Mouse (Mus musculus) retina, postnatal 7 days (tissue): ENCODE data around the gene Mcoln1.

Experiments used
- DNase-seq: peaks from one replicate; pipeline ENCODE4 v3.0.0-alpha.2; 2012; ENCODE audit warnings: low read depth, low spot score

Mcoln1 gene

DNA sequence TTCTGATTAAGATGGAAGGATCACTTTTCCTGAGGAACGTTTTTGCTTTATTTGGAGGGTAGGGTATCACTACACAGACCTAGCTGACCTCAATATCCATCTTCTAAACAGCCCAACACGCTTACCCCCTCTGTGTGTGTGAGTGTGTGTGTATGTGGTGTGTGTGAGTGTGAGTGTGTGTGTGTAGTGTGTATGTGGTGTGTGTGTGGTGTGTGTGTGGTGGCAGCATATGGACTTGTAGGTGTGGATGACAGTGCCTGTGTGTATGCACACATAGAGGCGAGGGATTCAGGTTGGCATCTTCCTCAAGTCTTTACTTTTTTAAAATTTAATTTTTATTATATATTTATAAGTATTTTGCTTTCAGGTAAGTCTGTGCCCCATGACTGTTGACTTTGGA, 1.7 kb upstream of the Mcoln1 start:
- DNase-seq, result no peak

DNA sequence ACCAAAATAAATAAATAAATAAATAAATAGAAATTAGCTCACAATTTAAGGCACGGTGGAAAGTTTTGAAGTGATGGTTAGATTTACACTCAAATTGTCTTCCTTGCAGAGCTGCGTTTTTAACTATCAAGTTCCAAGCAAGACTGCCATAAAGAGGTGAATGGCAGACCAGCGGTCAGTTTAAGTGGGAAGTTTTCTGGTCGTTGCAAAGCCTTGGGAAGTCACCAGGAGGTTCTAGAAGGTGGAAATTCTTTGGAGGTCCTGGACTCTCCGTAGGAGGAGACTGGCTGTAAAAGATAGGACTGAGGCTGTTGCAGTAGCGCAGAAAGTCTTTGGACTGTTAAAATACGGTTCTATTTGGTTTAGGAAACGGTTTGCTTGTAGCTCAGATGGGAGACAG, 506 bp upstream of the Mcoln1 start:
- DNase-seq, result no peak

DNA sequence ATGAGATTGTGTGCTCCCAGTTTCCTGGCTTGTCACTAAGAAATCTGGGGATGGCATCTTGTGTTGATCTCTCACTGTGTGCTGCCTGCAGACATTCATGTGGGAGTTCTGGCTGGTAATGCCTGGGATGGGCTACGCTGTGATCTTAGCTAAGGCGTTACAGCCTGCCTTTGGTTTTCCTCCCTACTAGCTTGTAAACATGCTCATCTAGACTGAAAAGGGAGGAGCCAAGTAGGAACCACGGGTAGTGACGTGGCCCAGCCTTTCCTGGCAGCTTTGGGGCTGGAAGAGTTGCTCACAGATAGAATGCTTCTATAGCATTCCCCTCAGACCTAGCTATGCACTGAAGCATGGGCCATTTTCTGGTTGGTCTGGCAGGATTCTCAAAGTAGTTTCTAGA, 2.0 kb downstream of the Mcoln1 start:
- no peak for DNase-seq

DNA sequence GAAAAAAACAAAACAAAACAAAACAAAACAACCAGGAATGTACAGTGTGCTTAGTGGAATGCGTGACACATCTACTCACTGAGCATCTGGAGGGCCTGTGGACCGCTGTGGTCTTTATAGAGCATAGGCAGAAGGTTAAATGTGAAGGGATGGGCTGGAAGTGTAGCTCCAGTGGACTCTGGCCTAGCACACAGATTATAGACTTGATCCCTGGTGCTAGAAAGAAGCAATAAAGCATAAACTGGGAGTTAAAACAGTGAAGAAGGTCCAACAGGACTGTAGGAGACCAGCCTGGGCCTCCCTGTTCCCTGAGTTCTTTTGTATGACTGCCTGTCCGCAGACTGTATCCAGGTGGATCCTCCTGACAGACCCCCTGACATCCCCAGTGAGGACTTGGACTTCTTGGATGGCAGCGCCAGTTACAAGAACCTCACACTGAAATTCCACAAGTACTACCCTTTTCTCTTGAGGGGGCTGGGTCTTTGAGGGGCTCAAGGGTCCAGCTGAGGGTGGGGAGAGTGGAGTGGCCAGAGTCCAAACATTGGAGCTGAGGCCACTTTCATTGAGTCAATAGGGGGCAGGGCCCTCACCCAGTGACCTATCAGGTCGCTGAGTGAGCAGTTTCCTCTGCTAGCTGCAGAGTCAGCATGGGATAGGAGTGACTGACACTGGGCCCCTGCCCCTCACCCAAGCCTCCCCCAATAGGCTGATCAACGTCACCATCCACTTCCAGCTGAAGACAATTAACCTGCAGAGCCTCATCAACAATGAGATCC, 7.9 kb downstream of the Mcoln1 start:
- DNase-seq, result no peak

DNA sequence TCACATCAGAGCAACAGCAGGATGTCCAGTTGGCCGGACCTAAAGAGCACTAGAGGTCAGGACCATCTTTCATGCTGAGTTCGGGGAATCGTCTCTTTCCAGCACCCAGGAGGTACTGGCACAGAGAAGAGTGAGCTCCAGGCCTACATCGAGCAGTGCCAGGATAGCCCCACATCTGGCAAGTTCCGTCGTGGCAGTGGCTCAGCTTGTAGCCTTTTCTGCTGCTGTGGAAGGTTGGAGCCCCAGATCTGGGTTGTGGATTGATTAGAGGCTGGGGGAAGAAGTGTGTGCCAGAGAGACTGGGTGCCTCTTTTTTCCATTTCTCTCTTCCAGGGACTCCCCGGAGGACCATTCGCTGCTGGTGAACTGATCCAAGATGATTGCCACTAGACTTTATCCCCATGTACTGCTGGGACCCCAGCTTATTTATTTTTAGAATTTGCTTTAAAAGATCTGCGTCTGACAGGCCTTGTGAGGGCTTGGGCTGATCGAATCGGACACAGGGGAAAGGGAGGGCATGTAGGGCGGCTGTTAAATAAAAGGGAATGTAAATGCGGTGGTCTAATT, 14.5 kb downstream of the Mcoln1 start:
- DNase-seq, result no peak

DNA sequence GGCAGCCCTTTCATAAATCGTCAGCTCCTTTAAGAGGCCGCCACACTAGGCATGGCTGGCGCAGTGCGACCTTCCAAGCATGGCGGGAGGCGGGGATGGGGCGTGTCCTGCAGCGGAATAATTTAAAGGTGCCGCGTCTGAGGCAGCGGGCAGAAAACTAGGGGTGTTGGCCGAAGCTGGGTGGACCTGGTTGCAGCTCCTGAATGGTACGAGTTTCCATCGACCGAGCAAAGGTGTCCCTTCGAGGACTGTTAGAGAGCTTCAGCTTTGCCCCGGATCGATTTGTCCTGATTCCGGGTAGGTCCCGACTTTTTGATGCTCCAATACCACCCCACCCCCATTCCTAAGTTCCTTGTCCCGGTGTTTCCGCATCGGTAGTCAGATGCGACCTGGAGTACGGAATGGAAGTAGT, 15.0 kb downstream of the Mcoln1 start, which contains the start of gene Pnpla6:
Pnpla6 (plus strand) TSS at position 125 of the 412 bp plus-strand sequence.
- peak; percentile 58 for DNase-seq

DNA sequence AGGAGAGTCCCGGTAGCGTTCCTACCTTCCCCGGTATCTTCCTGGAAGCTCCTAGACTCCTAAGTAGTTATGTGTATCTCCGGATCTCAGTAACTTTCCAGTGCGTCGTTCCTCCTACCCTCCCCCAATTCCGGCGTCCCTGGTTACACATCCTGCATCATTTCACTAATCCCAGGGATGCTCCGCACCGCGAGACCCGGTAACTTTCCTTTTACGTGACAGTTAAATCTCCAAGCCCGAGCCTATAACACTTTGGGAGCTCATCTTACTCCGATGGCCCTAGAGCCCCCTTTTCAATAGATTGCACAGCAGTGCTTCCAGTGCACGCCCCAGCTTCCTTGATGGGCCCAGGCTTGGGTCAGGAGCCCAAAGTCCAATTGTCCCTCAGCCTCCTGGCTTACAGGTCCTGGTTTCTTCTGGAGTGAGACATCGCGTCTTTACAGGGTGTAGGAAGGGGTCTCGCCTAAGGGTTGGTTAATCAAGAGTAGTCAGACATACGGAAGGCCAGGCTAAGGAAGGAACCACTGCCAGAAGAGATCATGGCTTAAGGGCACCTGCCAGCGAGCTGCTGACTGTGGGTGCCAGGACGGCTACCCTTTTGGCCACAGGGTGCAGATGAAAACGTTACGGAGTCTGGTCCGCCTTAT, 15.6 kb downstream of the Mcoln1 start:
- no peak for DNase-seq

DNA sequence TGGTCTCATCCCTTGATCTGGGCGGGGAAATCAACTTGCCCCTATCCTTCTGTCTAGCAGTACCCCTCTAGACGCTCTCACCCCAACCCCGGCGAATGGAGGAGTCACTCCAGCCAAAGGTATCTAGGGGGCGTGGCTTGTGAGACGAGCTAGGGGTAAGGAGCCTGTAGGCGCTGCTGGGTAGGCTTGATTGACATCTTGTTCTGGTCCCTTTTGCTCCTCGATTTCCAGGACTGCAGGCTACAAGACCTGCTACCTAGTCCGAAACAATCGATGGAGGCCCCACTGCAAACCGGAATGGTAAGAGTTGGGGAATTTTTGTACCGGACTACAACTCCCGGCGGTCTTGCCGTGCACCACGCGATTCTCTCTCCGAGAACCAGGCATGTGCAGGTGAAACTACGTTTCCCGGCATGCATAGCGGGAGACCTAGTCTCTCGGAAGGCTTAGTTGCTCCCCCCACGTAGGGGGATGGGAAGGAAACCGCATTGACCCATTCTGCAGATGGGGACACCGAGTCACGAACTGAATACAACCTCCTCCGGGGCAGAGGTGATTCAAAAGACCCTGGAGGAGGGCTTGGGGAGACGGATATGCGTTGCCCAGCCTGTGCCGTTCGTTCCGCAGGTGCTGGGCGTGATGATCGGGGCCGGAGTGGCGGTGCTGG, 16.3 kb downstream of the Mcoln1 start:
- DNase-seq, result peak; percentile 85

DNA sequence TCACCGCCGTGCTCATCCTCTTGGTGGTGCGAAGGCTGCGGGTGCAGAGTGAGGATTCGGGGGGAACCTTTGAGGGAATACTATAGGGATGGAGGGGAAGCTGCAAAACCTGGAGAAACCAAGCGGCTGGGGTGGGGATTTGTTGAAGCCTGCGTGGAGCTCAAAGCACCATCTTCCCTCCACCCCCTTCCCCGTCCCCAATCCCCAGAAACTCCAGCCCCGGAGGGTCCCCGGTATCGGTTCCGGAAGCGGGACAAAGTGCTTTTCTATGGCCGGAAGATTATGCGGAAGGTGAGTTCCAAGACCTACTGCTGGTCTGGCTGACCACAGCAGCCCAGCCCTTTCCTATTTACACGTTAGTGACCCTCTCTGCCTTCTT, 16.8 kb downstream of the Mcoln1 start:
- no peak for DNase-seq

DNA sequence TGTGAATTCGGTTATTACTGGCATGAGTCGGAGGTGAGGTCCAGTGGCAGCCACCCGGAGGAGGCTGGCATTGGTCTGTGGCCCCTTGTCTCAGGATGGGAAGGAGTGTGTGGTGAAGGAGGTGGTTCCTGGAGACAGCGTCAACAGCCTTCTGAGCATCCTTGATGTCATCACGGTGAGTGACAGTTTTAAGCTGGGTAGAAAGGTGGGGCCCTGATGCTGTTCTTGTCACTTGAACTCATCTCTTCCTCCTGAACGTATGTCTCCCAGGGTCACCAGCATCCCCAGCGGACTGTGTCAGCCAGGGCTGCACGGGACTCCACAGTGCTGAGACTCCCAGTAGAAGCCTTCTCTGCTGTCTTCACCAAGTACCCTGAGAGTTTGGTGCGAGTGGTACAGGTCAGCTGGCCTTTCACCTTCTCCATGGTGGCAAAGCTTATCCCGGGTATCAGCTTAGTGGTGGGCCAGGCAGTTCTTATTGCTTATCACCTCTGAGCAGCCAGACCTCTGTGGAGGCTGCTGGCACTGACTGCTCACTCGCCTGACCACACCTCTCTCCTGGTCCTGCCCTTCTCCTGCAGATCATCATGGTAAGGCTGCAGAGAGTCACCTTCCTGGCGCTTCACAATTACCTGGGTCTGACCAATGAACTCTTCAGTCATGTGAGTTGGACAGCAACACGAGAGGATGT, 21.9 kb downstream of the Mcoln1 start:
- DNase-seq, result no peak

DNA sequence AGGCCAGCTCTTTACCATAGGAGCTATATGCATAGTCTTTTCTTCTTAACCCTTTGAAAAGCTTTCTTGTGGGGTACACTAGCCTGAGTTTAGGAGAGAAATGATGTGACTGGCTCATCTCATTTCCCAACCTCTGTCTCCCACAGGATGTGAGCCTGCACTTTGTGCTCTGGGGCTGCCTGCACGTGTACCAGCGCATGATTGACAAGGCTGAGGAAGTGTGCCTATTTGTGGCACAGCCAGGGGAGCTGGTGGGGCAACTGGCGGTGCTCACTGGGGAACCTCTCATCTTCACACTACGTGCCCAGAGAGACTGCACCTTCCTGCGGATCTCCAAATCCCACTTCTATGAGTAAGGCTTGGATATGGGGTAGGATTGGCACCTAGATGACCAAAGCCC, 30.6 kb downstream of the Mcoln1 start:
- DNase-seq, result no peak

DNA sequence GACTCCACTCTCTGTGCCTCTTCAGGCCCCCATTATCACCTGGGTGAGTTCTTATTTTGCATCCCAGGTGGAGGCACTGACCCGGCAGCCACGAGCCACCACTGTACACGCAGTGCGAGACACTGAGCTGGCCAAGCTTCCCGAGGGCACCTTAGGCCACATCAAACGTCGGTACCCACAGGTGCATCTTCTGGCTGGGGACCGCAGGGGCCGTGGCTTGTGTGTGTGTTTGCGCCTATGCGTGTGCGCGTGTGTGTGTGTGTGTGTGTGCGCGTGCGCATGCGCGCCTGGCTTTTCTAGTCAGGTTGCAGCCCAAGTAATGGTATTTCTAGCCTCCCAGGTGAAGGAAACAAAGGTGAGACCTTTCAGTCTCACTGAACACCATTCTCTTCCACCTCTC, 31.7 kb downstream of the Mcoln1 start:
- DNase-seq, result no peak

DNA sequence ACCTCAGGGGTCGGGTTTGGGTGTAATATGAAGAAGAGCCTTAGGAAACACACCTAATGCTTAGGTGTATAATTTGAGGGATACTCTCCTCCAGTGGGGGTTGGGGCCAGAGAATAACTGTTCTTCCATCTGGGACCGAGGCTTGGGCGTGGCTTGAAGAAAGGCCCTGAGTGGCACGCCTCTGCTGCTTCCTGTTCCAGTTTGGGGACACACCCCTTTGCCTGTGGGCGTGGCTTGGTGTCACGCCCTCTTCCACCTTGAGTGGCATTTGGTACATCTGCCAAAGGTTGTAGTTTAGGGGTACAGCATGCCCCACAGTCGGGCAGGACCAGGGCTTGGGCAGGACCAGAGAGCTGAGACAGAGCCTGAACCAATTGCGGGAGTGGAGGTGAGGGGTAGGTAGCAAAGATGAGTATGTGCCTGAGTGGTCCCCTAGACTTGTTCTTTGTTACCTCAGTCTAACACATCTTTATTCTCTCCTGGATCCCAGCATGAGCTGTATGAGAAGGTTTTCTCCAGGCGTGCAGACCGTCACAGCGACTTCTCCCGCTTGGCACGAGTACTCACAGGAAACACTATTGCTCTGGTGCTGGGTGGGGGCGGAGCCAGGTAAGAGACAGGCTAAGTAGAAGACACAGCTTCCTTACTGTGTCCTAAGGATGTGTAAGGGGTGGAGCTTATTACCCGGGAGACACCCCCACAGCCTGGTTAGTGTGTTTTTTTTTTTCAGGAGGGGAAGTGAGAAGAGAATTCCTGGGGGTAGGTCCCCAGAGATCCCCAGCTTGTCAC, 36.0 kb downstream of the Mcoln1 start:
- no peak for DNase-seq

DNA sequence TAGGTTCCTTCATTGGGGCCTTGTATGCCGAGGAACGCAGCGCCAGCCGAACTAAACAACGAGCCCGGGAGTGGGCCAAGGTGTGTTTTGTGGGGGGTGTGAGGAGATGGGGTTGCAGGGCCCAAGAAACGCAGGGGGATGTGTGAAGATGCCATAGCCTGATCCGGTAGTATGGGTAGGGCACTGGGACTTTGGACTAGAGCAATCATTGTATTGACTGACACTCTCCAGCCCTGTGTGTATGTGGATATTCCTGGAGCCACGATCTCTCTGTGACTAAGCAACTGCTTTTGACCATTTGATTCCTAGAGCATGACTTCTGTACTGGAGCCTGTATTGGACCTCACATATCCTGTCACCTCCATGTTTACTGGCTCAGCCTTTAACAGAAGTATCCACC, 36.7 kb downstream of the Mcoln1 start:
- no peak for DNase-seq

DNA sequence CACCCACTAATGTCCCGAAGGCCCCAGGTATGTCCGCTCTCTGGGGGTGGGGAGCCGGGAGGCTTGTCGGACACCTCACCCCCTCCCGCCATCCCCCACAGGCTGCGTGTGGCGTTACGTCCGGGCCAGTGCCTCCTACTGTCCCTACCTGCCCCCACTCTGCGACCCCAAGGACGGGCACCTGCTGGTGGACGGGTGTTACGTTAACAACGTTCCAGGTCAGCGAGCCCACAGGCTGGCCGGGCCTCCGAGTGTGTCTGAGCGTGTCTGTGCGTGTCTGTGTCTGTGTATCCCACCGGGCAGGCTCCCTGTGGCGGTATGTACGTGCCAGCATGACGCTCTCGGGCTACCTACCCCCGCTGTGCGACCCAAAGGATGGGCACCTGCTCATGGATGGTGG, 37.4 kb downstream of the Mcoln1 start:
- no peak for DNase-seq

DNA sequence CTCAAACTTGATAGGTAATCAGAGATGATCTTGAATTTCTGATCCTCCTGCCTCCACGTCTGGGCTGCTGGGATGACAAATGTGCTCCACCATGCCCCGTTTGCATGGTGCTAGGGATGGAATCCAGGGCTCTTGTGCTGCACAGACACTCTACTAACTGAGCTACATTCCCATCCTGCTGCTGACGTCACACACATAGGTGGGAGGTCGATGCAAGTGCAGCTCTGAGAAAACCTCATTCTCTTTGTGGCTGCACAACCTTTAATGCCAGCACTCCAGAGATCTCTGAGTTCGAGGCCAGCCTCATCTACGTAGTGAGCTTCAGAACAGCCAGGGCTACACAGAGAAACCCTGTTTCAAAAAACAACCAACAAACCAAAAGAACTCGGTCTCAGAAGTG, 38.9 kb downstream of the Mcoln1 start:
- no peak for DNase-seq

DNA sequence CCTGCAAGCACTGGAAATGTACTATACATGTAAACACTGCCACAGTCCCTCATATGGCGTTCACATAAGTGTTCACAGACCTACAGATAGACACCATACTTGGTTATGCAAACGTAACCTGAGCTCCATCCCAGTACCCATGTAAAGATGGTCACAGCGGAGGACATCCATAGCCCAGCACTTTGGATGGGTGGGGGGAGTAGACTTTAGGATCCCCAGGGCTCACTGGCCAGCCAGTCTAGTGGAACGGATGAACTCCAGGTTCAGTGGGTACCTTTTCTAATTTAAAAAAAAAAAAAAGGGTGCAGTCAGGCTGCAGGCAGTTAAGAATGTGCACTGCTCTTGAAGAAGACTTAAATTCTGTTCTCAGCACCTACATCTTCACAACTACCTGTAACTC, 39.8 kb downstream of the Mcoln1 start:
- DNase-seq, result no peak

DNA sequence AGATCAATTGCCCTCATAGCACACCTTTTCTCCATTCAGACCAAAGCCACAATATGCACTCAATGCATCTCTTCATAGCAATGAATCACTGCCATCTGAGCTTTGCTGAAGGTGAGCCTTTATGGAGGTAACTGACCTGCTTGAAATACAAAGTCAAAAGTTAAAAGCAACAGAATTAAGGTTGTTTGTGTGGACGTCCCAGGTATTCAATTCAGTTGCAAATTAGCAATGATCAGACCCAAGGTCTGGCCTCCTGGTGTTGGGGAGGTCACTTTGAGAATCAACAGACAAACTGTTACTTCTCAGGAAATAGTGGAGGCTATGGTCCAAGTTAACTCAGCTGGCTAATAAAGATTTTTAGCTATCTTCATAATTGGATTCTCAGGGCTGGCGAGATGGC, 46.3 kb downstream of the Mcoln1 start:
- DNase-seq, result no peak

DNA sequence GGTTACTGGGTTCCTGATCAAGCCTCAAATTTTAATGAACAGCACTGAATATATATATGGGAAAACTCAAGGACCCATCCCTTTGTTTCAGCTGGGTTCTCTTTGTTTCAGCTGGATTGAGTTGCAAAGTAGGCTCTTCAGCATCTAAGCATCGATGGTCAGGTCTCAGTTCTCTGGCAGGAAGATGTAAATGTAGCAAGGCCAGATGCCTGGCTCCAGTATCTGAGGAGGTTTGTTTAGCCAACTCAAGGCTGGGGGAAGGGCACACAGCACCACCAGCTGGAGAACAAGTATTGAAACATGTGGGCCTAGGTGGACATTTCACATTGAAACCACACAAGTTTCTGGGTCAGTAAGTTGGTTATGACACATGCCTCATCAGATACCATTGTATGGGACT, 52.0 kb downstream of the Mcoln1 start:
- no peak for DNase-seq

DNA sequence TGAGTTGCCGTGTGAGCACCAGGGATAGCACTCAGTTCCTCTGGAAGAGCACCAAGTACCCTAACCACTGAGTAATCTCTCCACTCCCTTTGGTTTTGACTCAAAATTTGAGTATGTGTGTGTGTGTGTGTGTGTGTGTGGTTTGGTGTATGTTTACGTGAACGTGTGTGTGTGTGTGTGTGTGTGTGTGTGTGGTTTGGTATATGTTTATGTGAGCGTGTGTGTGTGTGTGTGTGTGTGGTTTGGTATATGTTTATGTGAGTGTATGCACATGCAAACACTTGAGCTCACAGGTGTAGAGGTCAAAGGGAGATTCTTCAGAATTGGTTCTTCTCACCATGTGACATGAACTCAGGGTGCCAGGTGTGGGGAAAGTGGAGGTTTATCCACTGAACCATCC, 55.9 kb downstream of the Mcoln1 start:
- DNase-seq, result no peak
